Mouse (Mus musculus) heart, embryonic 16.5 days (tissue): ENCODE data around the gene Dlgap3. TPM values are rescaled to one million over a fixed set of nuclear protein-coding genes. Genes with fewer than 3 reads are reported as not detected.

Experiments used
- ATAC-seq: fragments of 200-750 bp; cut with Nextera tagmentation; replicated peaks from 2 replicates; pipeline ENCODE4 v1.8.0; 2017; ENCODE audit warnings: moderate number of reproducible peaks; ENCODE audit not compliant: insufficient read depth, low FRiP score; ENCODE audit errors: extremely low read depth
- H3K27ac ChIP-seq: fragments of 300-500 bp; sonication (generic); 2 replicates; pipeline ENCODE4 v1.5.1; 2014; ENCODE audit warnings: mild to moderate bottlenecking, low read length, control low read depth, moderate library complexity
- H3K27me3 ChIP-seq: fragments of 300-500 bp; sonication (generic); 2 replicates; pipeline ENCODE4 v1.6.1; 2014; ENCODE audit warnings: low read length, mixed read lengths; ENCODE audit not compliant: control insufficient read depth, insufficient read depth
- H3K36me3 ChIP-seq: fragments of 300-500 bp; sonication (generic); 2 replicates; pipeline ENCODE4 v1.6.1; 2014; ENCODE audit not compliant: control insufficient read depth, insufficient read depth
- H3K4me1 ChIP-seq: fragments of 300-500 bp; sonication (generic); 2 replicates; pipeline ENCODE4 v1.6.1; 2014; ENCODE audit warnings: low read length, mixed read lengths; ENCODE audit not compliant: control insufficient read depth, insufficient read depth
- H3K4me2 ChIP-seq: fragments of 300-500 bp; sonication (generic); 2 replicates; pipeline ENCODE4 v1.6.1; 2014; ENCODE audit warnings: low read depth, mild to moderate bottlenecking, control low read depth, low read length
- H3K4me3 ChIP-seq: fragments of 300-500 bp; sonication (generic); 2 replicates; pipeline ENCODE4 v1.5.1; 2014; ENCODE audit warnings: mild to moderate bottlenecking, control low read depth, low read length
- H3K9ac ChIP-seq: fragments of 300-500 bp; sonication (generic); 2 replicates; pipeline ENCODE4 v1.6.1; 2014; ENCODE audit warnings: low read length, control low read depth
- H3K9me3 ChIP-seq: fragments of 300-500 bp; sonication (generic); replicated peaks from 2 replicates; pipeline ENCODE4 v1.6.1; 2016; ENCODE audit warnings: low read length; ENCODE audit not compliant: control insufficient read depth
- WGBS: fragments of 180-500 bp; shearing (Covaris S2); extraction: QIAGEN DNeasy Blood & Tissue Kit; methylation state at CpG from one replicate; pipeline ENCODE4 v1.1.7; 2014; 5-methylcytosine and 5-hydroxymethylcytosine counted together
- polyA plus RNA-seq: library from polyadenylated mRNA; unstranded; fragments of >200 nt; fragmentation: Nextera tagmentation; extraction: Ambion mirVana; gene quantifications from 2 replicates; pipeline ENCODE4 v1.2.1, GENCODE M21; 2015

Dlgap3 gene
- polyA plus RNA-seq, 1 experiment from 2014 or later = 0.39 TPM

DNA sequence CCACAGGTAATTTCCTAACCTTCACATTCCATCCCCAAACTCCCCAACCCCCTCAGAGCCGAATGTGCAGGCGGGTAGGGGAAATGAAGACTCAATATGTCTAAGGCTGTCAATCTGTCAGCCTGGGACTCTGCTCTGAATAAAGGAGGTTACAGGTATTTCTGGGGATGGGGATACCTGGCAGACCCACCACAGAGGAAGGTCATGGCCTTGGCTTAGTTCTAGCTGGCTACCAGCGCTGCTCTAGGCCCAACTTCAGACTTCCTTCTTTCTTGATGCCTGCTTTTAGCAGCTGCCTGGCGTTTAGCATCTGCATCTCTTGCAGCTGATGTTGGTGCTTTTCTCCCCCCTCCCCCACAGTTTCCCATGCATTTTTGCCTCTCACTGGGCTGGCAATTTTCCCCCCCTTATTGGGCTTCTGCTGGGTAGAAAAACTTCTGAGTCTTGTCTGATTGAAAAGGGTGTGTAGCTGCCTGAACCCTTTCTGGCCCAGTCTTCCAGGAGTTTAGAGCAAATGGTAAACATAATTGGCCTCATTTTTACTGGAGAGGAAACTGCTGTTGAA lies 2.4 kb downstream of the Dlgap3 start:
- no peak overlapping the region for H3K4me2 ChIP-seq
- H3K9ac ChIP-seq = no peak overlapping the region
- H3K27me3 ChIP-seq = peaks cover 53% of the 10 kb centered on the region
- no peak for ATAC-seq
- no peak overlapping the region for H3K27ac ChIP-seq
- no peaks in the 10 kb centered on the region for H3K9me3 ChIP-seq
- 52% methylated on average over 4 of the region's 4 CpGs for WGBS
- H3K36me3 ChIP-seq = no peaks in the 10 kb centered on the region
- H3K4me3 ChIP-seq = no peak overlapping the region
- H3K4me1 ChIP-seq = peaks cover 12% of the 10 kb centered on the region

DNA sequence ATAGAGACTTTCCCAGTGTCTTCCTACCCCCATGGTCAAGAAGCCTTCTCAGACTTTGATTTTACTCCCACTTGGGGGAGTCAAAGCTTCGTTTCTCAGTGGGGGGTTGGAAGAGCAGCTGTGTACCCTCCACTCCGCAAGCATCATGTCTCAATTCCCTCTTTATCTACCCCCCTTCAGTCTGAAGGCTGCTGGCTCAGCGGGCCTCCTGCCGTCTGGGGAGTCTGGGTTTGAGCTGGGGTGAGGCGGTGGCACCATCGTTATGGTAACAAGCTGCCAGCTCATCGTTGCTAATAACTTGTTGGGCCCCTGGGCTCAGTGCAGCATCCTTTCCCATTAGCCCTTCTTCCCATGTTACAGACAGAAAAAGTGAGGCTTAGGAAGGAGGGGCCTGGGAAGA lies 3.1 kb downstream of the Dlgap3 start:
- Histone ChIP-seq H3K27me3 (peaks cover 48% of the 10 kb centered on the region), H3K36me3 (no peaks in the 10 kb centered on the region), H3K9me3 (no peaks in the 10 kb centered on the region), H3K4me3 (no peak overlapping the region), H3K4me1 (peaks cover 12% of the 10 kb centered on the region), H3K9ac (no peak overlapping the region), H3K4me2 (no peak overlapping the region), H3K27ac (no peak overlapping the region)
- no peak for ATAC-seq
- 18% methylated on average over 7 of the region's 7 CpGs for WGBS

DNA sequence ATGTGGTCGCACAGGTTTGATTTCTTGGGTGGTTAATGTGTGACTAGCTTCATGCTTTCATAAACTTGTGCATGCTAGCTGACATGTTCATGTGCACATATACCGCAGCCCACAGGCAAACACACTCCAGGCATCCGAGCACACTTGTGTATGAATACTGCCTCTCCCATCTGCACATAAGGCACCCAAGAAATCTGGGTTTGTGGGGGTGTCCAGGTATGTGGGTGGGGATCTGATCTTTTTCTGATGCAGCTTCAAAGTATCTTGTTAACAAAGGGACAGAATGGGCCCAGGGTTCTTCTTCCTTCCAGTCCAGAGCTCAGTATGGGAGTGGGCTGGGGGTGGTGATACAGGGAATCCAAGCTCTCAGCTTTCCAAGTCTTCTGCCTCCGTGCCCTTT lies 3.6 kb downstream of the Dlgap3 start:
- Histone ChIP-seq H3K27me3 (peaks cover 46% of the 10 kb centered on the region), H3K27ac (no peak overlapping the region), H3K4me1 (peaks cover 12% of the 10 kb centered on the region), H3K9me3 (no peaks in the 10 kb centered on the region), H3K4me3 (no peak overlapping the region), H3K36me3 (no peaks in the 10 kb centered on the region), H3K4me2 (no peak overlapping the region), H3K9ac (no peak overlapping the region)
- WGBS = 62% methylated on average over 4 of the region's 4 CpGs
- ATAC-seq = no peak

DNA sequence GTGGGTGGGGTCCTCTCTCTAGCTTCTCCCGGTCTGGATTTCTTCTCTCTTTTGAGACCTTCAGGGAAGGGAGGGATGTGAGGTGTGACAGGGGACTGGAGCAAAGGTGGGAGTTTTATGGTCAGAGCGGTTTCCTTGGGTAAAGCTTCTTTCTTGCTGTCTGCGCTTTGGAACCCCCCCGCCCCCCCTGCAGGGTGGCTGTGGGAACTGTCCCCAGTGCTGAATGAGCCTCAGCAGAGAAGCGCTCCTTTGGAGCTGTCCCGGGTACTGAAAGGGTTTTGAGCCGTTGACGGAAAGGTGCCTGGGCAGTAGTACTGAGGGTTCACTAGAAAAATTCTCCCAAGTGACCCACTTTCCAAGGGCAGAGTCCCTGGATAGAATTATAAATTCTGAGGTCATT lies 4.5 kb downstream of the Dlgap3 start:
- Histone ChIP-seq H3K27ac (no peak overlapping the region), H3K9me3 (no peaks in the 10 kb centered on the region), H3K4me2 (no peak overlapping the region), H3K4me3 (no peak overlapping the region), H3K36me3 (no peaks in the 10 kb centered on the region), H3K4me1 (peaks cover 5% of the 10 kb centered on the region), H3K9ac (no peak overlapping the region), H3K27me3 (peaks cover 39% of the 10 kb centered on the region)
- ATAC-seq = peak; percentile 30; the same call in 1 of the 2 replicates
- 2% methylated on average over 8 of the region's 8 CpGs for WGBS

DNA sequence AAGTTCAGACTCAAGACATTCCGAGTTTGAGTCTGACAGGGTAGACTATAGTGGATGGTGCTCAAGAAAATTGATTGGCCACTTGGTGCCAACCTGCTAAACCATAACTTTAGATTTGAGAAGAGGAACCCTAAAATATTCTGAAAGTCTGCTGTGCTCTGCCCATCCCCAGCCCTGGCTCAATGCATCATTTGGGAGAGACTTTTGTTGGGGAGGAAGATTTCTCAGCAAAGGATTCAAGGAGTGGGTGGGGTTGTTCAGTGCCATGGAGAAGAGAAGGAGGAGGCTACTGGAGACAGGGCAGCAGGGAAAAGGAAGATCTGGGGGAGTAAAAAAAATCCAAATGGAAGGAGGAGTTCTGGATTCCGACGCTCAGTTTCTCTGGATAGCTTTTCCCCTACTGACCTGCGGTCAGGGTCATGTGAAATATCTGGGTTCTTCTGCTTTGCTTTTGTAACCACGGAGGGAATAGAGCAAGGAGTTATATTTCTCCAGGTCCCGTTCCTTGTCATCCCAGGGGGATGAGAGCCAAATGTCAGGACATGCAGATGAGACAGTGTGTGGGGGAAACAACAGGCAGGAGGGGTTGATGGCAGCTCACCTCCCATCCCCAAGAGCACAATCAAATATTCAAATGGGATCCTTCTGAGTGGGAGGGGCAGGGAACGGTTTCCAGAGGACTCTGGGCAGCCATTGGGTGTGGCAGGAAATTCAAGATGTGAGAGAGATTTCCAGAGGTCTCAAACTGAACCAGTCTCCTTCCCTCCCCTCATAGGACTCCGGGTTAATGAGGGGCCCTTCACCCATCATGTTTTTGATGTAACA lies 5.3 kb downstream of the Dlgap3 start:
- Histone ChIP-seq H3K36me3 (no peaks in the 10 kb centered on the region), H3K4me2 (no peak overlapping the region), H3K27me3 (peaks cover 37% of the 10 kb centered on the region), H3K4me3 (no peak overlapping the region), H3K9ac (no peak overlapping the region), H3K27ac (no peak overlapping the region), H3K4me1 (peaks cover 4% of the 10 kb centered on the region), H3K9me3 (no peaks in the 10 kb centered on the region)
- ATAC-seq = no peak
- 49% methylated on average over 8 of the region's 8 CpGs for WGBS

DNA sequence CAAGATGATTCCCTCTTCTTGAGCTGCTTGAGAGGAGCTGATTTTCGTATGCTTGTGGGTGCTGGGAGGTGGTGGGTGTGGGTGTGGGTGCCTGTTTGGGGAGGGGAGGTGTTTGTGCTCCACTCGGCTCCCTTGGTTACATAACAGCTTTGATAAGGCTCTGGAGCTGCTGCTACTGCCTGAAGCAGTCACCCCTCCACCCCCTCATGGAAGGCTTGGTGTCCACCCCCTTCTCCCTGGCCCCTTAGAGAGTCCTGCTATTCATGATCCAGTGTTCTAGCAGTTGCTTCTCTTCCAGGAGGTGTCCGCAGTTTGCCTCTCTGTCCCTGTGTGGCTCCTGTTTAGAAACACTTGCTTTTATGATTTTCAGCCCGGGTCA lies 5.9 kb downstream of the Dlgap3 start:
- Histone ChIP-seq H3K4me1 (no peaks in the 10 kb centered on the region), H3K9ac (no peak overlapping the region), H3K4me3 (no peak overlapping the region), H3K9me3 (no peaks in the 10 kb centered on the region), H3K4me2 (no peak overlapping the region), H3K27ac (no peak overlapping the region), H3K36me3 (no peaks in the 10 kb centered on the region), H3K27me3 (peaks cover 31% of the 10 kb centered on the region)
- WGBS = 40% methylated on average over 4 of the region's 4 CpGs
- no peak for ATAC-seq

DNA sequence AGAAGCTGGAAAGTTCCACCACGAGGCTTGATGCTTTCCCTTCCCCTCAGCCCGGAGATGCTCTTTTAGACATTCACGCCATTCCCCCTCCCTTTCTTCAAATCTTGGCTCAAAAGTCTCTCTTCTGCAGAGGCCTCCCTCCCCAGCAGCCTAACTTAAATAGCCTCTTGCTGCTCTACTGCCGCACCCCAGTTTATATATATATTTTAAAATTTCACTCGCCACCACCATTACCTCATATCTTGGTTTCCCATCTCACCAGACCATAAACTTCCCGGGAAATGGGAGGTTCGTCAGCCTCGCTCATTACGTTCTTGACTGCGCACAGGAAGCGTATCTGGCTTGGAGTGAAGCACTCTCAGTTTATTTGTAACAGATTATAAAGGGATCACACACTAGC lies 9.0 kb downstream of the Dlgap3 start:
- Histone ChIP-seq H3K4me1 (no peaks in the 10 kb centered on the region), H3K27ac (no peak overlapping the region), H3K4me2 (no peak overlapping the region), H3K9me3 (no peaks in the 10 kb centered on the region; the same call in 1 of the 2 replicates), H3K4me3 (no peak overlapping the region), H3K36me3 (no peaks in the 10 kb centered on the region), H3K9ac (no peak overlapping the region), H3K27me3 (peaks cover 5% of the 10 kb centered on the region)
- no peak for ATAC-seq
- 65% methylated on average over 11 of the region's 11 CpGs for WGBS

DNA sequence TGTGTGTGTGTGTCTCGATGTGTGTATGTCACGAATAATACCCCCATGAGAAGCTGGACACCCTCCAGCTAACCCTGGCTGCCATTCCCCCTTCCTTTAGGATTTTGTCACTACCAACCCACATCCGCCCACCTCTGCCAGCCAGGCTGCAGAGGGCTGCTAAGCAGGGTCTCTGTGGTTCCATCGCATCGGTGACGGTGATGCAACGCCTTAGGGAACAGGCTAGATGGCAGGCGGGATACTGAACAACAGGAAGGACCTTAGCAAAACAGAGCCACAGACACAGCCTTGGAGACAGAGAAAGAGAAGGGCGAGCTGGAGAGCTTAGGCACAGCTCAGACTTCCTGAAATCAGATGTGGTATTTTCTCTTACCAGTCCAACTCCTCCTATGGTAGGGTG lies 9.7 kb downstream of the Dlgap3 start:
- ATAC-seq = no peak
- Histone ChIP-seq H3K9ac (no peak overlapping the region), H3K4me3 (no peak overlapping the region), H3K4me2 (no peak overlapping the region), H3K27me3 (peaks cover 2% of the 10 kb centered on the region; the same call in 1 of the 2 replicates), H3K27ac (no peak overlapping the region), H3K9me3 (no peaks in the 10 kb centered on the region; the same call in 1 of the 2 replicates), H3K4me1 (no peaks in the 10 kb centered on the region), H3K36me3 (no peaks in the 10 kb centered on the region)
- 39% methylated on average over 9 of the region's 9 CpGs for WGBS
